Mouse (Mus musculus) ovary, postnatal 36 days (tissue): ENCODE measurements around the gene Gse1.

Experiments used
- DNase-seq: peaks from one replicate; pipeline ENCODE4 v3.0.0; 2022; ENCODE audit warnings: low spot score, mixed read lengths

The Gse1 gene

DNA sequence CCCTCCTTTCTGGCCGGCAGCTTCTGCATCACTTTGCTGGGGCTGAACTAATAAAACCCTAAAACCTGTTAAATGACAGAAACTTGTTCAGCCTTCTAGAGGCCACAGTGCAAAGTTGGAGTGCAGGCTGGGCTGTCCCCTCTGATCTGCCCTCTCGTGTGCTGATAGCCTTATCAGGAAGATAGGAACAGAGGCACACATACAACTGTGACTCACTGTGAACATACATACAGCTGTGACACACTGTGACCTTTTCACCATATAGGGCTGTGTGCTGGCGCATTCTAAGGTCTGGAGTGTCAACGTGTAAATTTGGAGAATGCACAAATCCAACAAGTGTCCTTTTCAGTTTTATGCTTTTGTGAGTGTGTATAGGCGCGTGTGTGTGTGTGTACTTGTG lies 226.1 kb downstream of the Gse1 start:
- DNase-seq = no peak

DNA sequence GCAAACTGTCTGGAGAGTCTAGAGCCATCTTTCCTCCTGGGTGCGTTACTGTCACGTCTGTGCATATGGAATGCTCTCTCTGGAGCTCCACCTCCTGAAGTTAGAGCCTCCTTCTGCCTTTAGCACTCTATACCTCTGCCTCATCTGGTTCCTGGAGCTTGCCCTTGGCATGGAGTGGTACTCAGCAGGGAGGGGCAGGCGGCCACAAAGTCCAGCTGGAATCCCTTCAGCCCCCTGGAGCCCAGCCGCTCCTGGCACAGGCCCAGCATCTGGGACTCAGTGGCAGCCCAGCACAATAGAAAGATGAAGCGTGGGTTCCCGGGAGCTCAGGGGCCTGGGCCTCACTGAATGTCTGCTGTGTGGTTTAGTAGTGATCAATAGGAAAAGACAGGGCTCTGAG lies 232.1 kb downstream of the Gse1 start:
- no peak for DNase-seq

DNA sequence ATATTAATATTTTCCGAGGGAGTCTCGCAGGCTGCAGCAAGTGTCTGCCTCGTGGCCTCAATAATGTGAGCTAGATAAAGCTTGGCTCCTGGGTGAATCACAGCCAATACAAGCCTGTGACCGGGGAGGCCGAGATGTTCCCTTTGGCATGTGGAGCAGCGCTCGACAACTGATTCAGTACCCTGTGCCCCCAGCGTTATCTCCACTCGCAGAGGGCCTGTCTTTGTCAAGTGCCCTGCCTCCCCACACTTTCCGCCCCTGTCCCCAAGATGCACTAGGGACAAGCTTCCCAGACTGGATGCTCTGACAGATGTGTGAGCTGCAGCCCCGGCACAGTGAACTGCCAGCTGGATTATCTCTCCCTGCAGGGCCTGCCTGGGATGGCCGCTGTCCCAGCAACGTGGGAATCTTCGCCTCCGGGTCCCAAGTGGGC lies 233.9 kb downstream of the Gse1 start:
- no peak for DNase-seq

DNA sequence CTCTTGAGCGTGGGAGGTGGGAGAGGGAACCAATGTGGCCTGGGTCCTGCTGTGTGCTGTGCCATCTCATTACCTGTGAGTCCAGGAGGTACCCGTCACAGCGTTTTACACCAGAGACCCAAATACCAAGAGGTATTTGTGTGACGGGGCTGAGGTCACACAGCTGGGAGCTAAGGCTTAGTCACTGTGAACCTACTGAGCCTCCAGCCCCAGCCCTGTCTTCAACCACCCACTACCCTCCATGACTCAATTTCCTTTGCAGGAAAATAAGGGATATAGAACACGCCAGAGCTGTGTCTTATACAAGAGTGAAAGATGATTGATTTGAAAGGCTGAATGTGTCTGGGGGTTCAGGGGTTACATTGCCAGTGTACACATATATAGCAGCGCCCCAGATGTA lies 234.4 kb downstream of the Gse1 start:
- no peak for DNase-seq

DNA sequence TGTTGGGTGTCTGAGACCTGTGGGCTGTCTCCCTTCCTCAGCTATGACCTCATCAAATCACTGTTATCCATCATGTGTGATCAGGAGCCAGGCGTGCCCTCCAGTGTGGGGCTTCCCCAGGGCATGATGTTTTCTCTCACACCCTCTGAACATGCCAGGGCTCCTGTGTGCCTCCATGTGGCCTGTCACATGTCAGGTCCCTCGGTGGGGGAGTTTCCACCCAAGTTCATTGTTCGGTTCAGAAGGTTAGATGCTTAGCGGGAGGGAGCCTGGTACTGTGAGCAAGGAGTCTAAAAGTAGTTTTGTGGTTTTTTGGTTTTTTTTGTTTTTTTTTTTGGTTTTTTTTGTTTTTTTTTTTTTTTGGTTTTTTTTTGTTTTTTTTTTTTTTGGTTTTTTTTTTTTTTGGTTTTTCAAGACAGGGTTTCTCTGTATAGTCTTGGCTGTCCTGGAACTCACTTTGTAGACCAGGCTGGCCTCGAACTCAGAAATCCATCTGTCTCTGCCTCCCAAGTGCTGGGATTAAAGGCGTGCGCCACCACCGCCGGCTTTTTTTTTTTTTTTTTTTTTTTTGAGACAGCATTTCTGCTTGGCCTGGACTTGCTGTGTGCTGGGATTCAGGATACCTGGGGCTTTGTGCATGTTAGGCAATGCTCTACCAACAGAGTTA lies 235.8 kb downstream of the Gse1 start:
- DNase-seq = no peak

DNA sequence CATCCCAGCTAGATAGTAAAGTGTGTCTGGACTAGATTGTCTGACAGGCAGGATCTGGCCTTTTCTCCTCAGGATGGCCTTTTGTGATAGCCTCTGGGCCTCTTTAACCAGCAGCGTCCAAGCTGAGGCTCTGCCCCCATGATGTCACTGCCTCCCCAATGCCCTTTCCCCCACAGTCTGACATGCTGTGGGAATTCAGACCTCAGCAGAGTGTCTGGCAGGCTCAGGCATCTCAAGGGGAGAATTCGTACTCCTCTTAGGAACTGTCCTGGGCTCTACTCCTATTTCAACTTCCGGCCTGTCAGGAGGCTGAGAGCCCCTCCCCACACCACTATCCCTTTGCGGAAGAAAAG lies 236.3 kb downstream of the Gse1 start:
- no peak for DNase-seq

DNA sequence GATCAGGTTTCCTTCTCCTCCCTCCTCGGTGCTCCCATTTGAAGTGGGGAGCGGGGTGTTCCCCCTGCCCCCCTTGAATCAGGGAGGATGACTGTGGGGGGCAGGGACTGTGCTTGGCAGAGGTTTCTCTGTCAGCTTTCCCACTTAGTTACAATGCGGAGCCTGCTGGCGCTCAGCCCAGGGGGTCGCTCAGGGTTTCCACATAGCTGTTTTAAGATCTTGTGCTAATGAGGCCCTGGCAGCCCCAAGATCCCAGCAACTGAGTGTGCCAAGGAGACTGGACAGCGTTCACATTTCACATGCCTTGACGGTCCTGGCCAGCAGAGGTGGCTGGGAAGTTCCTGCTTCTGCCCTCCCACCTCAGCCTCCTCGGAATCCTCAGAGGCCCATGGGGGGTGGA lies 237.5 kb downstream of the Gse1 start:
- no peak for DNase-seq

DNA sequence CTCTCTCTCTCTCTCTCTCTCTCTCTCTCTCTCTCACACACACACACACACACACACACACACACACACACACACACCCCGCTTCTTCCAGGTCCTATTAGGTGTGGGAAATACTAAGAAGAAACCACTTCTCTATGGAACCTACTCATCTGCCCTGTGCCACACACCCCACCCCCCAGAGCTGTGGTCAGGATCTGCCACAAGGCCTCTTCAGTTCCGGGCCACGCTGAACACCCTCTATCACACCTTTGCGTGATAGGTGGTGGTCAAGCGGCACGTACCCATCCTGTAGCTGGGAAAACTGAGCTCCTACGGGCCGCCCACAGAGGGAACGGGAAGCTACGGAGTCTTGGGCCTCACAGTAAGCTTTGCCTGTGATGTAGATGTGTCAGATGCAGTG lies 238.0 kb downstream of the Gse1 start:
- DNase-seq = no peak

DNA sequence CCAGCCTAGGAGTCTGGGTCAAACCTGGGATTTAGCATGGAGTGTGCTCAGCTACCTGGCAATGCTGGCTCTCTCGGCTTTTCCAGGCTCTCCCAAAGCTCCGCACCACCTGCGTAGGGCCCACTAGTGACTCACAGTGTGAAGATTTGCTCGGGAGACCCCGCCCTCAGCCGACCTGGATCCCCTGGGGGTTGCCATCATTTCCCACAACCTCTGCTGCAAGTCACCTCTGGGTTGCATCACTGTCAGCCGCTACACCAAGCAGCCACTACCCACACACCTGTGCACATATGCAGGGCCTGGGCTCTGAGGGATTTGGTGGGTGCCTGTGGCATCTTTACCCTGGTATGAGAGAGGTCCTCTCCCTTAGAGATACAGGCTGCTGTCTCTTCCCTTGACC lies 239.3 kb downstream of the Gse1 start:
- no peak for DNase-seq

DNA sequence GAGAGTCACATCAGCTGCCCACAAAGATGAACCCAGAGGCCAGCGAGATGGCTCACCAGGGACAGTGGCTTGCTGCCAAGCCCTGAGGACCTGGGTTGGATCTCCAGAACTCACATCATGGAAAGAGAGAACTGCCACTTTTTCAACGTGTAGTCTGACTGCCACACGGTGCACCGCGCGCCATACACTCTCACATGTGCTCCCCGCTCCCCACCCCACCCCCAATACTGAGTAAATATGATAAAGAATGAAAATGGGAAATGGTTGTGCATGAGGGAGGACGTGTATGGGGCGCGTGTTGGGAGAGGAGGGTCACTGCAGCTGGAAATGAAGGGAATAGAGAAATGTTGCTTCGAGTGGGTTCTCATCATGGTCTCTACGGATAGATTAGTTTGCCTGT lies 241.9 kb downstream of the Gse1 start:
- no peak for DNase-seq

DNA sequence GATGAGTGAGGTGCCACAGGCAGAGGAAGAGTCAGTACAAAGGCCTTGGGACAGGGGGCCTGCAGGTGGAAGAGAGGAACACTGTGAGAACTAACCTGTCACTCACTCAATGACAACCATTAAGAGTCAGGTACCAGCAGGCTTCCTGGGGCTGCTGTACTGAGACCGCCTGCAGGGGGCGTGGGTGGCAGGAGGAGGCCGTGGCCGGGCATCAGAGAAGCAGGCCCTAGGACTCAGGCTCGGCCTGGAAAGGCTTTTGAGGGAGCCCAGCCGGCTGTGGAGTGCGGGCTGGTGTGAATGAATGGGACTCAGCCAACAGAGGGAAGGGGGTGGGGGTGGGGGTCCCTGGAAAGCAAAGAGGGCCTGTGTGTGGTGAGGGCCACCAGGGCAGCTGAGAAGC lies 242.9 kb downstream of the Gse1 start:
- DNase-seq = no peak

DNA sequence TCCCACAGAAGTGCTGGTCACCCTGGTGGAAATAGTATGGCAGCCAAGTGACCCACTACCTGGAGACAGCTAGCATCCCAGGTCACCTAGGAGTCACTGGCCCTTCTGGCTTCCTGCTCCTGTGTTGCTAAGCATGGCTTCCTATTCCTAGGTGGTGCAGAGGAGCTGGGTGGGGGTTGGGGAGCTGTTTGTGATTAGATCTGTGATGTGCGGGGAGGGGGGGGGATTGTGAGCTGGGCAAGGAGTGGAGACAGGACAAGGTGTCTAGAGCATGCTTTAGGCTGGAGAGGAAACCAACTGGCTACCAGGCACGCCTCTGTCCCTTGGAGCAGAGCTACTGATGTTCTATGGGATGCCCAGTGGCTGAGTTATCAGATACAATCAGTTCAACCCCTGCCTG lies 243.5 kb downstream of the Gse1 start:
- no peak for DNase-seq

DNA sequence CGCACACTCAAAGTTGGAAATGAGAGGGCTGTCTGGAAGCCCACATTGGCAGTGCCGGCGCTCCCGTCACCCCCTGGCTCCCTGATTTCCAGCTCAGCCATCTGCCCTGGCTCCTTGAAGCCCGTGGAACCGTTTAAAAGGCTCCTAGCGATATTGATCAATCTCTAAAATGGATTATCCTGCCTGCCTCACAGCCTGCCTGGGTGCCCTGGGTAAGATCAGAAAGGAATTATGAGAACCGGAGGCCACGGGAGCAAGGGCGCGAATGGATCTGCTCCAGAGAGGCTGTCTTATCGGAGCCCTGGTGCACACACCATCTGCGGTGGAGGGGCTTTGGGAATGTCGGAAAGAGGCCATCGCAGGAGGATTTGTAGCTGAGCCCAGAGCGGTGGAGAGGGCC lies 244.0 kb downstream of the Gse1 start:
- DNase-seq = no peak

DNA sequence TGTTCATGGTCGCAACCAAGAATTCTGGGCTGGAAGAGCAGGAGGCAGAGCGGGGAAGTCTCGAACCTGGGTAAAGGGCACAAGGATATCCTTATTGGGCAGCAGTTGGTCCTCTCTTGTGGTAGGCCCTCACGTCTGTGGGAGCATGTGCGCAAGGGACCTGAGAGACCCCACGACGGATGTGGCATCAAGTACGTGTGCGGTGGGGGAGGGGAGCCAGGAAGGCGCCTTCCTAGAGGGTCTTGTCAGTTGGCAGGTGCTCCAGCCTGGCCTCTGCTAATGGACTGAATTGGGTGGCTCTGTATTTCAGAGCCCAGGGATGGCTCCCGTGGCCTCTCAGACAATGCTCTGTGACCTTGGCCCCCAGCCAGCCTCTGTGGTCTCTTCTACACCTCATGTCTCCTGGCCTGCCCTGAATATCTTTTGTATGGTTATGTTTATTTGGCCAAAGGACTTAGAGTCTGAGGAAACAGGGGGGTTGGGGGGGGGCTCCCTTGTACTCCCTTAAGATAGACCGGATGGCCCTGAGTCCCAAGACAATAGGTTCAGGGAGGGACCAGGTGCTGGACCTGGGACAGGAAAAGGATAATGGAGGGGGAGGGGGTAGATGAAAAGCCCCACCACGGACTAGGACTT lies 245.6 kb downstream of the Gse1 start:
- DNase-seq = no peak

DNA sequence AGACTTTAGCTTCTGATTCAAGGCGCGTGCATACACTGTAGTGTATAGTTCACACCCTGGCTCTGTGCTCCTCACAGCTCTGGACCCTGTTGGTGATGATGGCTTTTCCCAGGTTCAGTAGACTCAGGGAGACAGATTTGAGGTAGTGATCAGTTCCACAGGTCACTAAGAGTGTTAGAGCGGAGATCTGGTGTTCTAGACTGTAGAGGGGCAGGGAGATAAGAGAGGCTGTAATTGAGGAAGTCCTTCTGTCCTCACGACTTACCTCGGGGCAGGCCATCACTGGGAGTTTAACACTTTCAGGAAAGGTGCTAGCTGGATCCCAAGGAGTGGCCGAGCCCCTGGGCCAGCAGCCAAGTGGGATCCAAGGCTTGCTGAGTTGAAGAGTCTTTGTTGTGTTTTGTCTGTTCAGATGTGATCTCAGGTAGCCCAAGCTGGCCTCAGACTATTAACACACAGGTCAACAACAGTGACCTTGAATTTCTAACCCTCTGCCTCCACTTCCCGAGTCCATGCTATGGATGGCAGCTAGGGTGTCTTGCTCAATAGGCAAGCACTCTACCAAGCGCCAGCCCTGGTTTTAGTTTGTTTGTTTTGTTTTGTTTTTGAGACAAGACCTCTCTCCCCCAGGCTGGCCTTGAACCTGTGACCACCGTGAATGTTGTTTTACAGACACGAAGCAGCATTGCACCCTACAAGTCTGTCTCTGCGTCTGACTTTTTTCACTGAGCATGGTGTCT lies 246.4 kb downstream of the Gse1 start:
- no peak for DNase-seq

DNA sequence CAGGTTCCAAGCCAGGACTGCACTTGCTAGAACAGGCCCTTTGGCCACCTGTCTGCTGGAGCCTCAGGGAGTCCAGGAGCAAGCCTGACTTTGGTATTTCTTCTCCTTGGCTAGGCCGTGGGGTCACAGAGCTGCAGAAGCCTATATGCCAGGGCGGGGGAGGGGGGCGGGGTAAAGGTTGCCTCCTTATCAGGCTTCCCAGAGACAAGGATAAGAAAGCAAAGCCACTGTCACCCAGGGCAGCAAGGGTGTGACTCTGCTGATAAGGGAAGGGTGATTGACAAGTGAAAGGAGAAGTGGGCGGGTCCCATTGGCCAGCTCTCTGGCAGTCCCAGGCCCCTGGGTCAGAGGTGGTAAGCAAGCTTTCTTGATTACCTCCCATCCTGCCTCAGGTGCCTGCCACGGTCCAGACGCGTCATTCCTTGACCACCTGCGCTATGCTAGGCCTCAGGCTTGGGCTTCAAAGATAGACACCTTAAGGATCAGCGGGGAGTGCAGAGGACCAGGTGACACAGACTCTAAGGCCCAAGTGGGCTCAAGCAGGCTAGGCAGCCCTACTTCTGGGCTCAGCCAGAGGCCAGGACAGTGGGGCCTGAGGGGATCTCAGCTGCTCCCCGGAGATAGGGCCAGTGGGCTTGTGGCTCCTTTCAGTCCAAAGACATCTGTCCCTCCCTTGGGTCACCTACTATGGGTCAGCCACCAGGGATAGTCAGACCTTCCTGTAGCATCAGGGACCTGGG lies 247.4 kb downstream of the Gse1 start:
- no peak for DNase-seq

DNA sequence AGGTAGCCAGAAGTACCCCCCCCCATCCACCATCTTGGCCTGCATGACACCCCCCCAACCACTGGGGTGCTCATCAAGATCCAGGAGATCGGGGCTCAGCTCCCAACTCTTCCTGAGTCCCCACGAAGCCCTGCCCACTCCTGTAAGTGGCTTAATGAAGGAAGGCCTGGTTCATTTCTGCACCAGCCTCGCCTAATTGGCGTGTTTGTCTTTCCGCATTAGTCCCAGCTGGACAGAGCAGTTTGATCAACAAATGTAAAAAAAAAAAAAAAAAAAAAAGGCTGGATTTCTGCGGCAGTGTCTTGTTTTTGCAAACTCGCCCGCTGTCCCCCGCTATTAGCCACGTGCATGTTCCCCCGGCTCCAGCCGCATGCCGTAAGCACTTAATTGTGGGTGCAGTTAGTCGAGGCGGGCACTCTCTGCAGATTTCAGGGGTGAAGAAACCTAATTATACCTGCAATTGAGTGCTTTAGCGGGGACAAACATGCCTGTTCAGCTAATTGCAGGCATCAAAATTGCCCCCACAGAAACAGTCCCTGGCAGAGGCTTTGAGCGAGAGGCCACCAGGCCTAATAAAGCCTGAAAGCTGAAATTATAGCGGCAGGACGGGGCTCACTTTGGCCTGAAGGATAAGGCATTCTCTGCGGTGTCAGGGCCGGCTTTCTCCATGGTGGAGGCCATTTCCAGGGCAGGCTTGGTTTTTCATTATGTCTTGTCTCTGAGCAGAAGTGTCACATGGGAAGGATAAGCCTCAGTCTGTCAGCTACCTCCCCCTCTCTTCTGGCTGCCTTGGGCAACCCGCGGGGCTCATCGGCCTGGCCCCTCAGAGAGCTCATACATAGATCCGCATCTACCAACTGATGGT lies 248.7 kb downstream of the Gse1 start:
- no peak for DNase-seq

DNA sequence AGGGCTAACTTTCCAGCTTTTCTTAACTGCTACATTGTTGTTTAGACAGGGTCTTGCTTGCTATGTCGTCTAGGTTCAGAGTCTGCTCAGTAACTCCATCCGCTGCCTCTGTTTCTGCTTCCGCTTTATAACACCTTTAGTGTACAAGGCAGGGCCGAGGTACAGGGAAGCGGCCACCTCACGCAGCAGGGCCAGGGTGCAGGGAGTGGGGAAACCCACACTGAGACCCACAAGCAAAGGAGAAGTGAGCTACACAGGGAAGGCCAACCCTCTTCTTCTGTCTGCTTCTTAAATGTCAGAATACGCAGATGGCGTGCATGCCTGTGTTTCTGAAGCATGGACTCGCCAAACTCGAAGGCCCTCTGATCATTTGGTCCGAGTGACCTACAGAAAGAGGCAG lies 250.5 kb downstream of the Gse1 start:
- DNase-seq = no peak

DNA sequence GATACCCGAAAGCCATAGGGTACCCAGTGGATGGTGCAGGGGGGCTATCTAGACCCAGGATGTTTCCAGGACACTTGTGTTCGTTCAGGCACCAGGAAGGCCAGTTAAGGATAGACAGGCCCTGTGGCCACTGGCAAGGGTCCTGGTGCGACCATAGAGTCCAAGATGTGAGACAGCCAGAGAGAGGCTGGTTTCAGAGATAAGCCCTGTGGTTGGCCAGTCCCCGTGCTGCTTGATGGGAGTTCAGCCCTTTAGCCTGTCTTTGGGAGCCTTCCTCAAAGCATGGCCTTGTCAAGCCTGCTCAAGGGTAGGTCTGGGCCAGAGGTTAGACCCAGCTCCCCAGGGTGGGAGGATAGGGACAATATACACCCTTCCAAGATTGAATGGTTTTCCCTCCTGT lies 251.4 kb downstream of the Gse1 start:
- DNase-seq = no peak

DNA sequence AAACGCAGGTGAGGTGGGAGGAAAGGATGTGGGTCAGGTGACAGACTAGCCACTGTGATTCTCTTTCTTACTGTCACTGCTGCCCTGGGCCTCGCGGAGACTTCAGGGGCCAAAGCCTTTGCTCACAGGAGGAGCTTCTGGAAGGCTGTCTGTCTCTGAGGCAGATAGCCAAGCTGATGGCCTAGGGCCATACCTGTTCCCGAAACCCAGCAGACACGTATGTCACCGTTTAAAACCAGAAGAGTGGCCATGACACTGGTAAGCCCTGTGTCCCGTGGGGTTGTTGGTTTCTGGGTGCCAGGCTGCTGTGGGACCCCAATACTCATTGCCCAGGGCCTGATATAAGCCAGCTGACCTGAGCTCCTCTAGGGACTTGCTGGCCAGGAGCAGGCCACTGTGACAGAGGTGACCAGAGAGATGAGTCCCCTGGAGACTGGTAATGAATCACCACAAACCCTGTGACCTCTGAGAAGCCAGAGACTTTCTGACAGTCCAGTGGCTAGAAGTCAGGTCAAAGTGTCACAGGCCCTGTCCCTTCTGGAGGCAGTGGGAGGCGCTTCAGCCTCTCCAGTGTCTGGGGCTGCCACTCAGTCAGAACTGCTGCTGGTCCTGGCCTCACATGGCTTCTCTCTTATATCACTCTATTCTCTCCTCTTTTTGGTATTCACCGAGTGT lies 253.9 kb downstream of the Gse1 start:
- no peak for DNase-seq

DNA sequence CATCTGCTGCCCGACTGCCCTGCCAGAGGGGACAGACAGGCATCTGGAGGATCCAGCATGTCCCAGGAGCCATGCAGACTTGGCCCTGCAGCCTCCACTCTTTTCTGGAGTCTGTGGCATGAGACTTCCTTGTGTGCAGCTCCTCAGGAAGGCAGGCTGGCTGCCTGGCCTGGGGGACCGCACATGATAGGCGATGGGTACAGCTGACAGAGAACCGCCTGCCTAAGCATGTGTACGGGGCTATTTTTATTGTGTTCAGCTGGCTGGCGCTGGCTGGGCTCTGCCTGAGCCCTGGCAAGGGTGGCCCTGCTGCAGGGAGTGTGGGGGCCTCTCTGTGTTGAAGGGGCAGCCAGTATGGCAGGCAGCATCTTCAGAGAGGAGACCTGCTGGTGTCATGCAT lies 256.2 kb downstream of the Gse1 start:
- DNase-seq = no peak
